Mouse (Mus musculus) embryo, embryonic 10 days (tissue): Measurements from ENCODE around the gene Ace3.

Source experiments
- DNase-seq: peaks from one replicate; pipeline ENCODE4 v3.0.0-alpha.2; 2015; ENCODE audit warnings: low spot score

Ace3 gene

DNA sequence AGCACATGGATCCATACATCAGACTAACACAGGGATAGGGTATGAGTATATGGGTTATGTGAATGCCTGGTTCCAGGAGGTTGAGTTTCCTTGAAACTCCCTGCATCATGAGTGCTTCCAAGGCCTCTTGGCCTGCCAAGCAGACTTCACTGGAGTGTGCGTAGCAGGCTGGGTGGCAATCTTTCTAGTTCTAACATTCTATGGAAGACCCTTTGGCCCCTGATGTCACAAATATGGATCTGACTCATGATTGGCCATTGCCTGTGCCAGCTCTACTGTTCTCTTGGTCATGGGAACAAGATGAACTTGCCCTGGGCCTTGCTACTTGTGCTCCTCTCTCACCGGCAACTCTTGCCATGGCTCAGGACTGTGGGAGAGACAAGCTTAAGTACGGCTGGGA, at the start of gene Ace3:
Gene Ace3, plus strand, starts transcription at position 301 of the 400 bp plus-strand sequence.
- DNase-seq, result no peak

DNA sequence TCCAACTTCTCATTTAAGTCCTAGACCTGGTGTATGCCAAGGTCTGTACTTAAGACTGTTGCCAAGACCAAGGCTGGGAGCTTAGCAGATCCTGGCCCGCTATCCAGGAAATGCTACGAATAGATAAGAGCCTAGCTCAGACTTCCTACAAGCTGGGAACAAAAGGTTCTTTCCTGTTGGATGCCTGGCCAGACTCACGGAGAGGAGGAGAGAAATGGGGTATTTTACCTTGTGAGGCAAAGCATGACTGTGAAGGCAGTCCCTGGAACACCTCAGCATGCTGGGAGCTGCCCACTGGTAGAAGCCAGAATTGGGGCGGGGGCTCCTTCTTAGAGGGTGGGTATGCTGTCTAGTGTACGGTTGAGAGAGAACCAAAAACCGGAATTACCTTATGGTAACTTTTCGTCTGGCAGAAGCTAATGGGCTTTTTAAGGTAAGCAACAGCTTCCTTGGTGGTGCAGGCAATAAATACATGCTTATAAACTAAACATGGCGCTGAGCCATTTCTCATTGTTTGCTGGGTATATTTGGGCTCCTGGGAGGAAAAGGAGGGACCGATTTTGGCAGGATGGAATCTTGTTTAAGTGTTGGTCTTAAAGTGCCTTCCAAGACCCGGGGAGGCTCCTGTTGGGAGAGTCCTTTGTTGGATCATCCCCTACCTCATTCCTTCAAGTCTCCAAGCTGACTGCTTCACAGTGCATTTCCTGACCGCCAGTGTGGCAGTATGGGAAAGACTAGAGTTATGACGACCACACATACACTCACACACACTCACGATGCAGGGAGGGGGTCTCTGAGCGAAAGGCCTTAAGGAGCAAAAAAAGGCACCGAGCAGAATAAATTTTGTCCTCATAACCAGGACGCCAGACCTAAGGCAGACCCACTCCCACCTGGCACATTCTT, 49.5 kb upstream of the Ace3 start:
- no peak for DNase-seq

DNA sequence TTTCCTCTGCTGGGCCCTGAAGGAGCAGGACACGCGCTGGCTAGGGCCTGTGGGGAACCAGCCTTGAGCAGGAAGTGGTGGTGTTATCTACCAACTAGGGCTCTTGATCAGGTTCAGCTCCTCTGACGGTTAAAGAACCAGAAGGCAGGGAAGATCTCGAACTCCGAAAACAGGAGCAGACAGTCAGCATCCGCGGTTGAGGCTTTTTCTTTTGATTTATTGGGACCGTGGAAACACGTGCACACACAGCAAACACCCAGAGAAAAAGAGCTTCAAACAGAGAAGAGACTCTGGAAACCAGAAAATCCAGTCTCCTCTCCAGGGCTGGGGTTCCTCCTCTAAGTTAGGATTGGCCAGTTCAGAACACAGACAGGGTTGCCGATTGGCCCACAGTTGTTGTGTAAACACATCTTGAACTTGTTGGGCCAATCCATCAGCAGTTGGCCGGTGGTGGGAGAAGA, 47.8 kb upstream of the Ace3 start:
- DNase-seq, result peak; percentile 55

- DNase-seq, result no peak
Measured at GRCm38 (mm10) chr11:105948255-105948654, 46.2 kb upstream of the Ace3 start.

GRCm38 (mm10) chr11:105950519-105950918, 44.0 kb upstream of the Ace3 start:
- DNase-seq, result no peak

- DNase-seq, result peak; percentile 36
Measured at GRCm38 (mm10) chr11:105951601-105952044, 42.9 kb upstream of the Ace3 start.

DNA sequence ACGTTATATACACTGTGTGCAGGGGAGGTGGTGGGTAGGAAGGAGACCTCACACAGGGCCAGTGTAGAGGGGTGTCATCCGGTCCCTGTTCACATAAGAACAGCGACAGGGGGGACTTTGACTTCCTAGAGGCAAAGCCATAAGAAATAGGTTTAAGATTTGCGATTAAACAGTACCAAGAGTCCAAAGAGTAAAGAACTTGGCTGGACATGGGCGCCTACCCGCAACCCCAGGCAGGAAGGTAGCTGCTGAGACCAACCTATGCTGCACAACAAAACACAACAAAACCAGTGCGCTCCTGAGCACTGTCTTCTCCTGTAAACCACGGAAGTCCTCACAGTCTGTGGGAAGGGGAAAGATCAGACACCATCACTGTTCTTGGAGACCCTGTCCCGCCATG, 42.4 kb upstream of the Ace3 start:
- no peak for DNase-seq

- DNase-seq, result no peak
Measured at GRCm38 (mm10) chr11:105952911-105953386, 41.5 kb upstream of the Ace3 start, which contains the start of gene Cyb561. Gene Cyb561 (minus strand): TSS chr11:105953336.

DNA sequence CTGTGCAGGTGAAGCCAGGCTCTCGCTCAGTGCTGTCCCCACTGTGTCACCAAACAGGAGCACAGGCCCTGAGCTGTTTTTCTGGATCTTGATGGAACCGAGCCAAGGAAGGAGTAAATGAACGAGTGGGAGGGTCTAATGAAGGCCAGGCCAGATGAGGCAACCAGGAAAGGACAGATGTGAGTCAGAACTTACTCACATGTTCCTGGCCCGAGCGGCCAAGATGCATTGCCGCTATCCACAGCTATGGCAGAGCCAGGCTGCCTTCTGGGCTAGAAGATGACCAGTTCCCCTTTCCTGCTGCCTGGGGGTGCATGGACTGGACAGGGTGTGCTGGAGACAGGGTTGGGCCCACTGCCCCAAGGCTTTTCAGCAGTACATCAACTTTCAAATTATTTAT, 41.1 kb upstream of the Ace3 start:
- no peak for DNase-seq

DNA sequence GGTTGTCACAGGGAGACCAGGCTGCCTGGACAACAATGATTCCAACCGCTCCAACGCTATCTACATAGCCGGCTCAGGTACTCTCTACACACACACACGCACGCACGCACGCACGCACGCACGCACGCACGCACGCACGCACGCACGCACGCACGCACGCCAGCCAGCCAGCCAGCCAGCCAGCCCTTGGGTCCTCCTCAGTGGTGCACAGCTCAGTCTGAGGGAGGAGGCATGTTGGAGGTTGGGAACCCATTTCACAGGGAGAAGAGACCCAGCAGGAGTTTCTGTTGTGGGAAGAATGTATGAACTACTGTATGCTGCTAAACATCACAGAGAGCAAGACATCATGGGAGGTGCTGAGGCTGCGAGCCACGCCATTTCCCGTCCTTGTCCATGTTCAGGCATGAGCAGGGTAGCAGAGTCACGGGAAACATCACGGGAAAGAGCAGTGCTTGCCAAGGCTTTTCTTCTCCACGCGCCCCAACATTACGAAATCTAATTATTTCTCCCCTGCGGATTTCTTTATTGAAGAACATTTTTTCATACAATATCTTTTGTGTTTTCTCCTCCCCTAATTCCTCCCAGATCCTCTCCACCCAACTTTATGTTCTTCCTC, 38.6 kb upstream of the Ace3 start:
- no peak for DNase-seq

DNA sequence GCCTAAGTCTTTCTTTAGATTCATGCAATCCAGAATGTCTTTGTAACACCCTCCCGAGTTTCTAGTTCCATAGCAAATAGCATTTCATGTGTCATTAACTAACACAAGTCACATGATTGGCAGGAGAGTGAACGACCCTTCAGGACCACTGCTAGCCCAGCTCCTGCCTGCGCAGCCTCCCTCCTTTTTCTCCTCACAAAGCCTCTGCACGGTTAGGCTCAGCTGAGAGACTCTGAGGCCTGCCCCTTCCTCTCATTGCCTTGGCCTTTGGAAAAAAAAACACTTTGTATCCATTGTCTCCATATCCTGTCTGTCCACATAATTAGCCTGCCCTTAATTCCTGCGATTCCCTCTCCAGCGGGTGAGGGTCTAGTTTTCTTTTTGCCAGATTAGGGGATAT, 37.0 kb upstream of the Ace3 start:
- peak; percentile 29 for DNase-seq

GRCm38 (mm10) chr11:105958566-105958965, 35.9 kb upstream of the Ace3 start:
- DNase-seq, result no peak

- peak; percentile 6 for DNase-seq
Measured at GRCm38 (mm10) chr11:105959355-105959754, 35.1 kb upstream of the Ace3 start.

GRCm38 (mm10) chr11:105964691-105965090, 29.8 kb upstream of the Ace3 start:
- no peak for DNase-seq

DNA sequence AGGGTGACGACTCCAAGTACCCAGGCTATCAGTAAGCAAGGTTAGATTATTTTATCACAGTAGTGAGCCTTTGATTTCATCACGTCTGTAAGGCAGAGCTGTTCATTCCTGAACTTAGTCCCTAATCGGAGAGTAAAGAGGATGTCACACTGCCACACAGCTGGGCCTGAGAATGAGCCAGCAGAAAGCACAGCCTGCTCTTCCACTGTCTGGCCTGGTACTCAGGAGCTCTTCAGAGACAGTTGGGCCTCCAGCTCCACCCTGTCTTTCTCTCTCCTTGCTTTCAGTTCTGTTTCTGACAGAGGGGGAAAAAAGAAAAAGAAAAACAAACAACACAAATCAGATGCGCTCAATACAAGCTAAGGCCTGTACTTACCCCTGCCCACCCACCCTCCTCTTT, 28.2 kb upstream of the Ace3 start:
- DNase-seq, result no peak

DNA sequence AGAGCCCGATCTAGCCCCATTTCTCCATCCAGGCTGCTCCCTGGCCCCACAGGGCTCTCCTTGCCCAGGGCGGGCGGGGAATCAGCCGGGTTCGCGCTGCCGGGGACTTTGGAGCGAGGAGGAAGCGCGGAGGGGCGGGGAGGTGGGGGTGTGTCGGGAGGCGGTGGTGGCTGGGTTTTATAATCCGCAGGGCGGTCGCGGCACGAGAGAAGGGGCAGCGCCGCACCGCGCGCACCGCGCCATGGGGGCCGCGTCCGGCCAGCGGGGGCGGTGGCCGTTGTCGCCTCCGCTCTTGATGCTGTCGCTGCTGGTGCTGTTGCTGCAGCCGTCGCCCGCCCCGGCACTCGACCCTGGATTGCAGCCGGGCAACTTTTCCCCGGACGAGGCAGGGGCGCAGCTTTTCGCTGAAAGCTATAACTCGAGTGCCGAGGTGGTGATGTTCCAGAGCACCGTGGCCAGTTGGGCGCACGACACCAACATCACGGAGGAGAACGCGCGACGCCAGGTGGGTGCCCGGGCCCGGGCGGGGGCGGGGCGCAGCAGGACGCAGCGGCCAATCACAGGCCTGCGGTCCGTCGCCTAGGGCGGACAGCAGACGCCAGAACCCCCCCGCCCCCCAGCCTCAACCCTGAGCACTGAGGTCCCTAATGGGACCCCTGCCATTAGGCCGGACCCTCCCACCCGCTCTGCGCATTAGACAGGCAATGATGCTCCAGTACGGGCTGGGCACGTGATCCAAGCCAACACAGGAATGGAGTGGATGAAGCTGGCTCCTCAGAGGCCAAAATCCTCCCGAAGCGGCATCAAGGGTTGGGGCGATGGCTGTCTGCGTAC, 26.5 kb upstream of the Ace3 start, which contains the start of gene Ace:
Gene Ace, plus strand, starts transcription at position 205 of the 834 bp plus-strand sequence.
- peak; percentile 47 for DNase-seq

DNA sequence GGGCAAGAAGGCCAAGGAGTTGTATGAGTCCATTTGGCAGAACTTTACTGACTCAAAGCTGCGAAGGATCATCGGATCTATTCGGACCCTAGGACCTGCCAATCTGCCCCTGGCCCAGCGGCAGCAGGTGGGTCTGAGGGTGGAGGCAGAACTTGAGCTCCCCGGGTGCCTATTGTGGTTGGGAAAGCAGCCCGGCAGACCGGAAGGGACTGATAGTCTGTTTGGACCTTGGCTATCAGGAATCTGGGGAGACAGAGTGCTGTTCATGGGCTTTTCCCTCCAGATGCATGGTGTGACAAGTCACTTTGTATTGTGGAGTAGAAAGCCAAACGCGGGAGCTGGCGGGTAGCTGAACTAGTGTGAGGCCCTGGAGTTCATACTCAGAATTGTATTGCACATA, 25.5 kb upstream of the Ace3 start:
- no peak for DNase-seq

GRCm38 (mm10) chr11:105969516-105969915, 25.0 kb upstream of the Ace3 start:
- peak; percentile 23 for DNase-seq

- DNase-seq, result no peak
Measured at GRCm38 (mm10) chr11:105974593-105974992, 19.9 kb upstream of the Ace3 start.

GRCm38 (mm10) chr11:105975050-105975449, 19.4 kb upstream of the Ace3 start:
- no peak for DNase-seq

- no peak for DNase-seq
Measured at GRCm38 (mm10) chr11:105975636-105976035, 18.8 kb upstream of the Ace3 start.

- no peak for DNase-seq
Measured at GRCm38 (mm10) chr11:105978232-105978631, 16.2 kb upstream of the Ace3 start.
